Mouse (Mus musculus) heart, embryonic 12.5 days (tissue): Measurements from ENCODE around the gene Txnrd1. TPM values are rescaled to one million over a fixed set of nuclear protein-coding genes. Genes with fewer than 3 reads are reported as not detected.

Experiments
- ATAC-seq: fragments of 200-750 bp; cut with Nextera tagmentation; 2 replicates; pipeline ENCODE4 v1.8.0; 2017; ENCODE audit warnings: moderate TSS enrichment, moderate library complexity; ENCODE audit not compliant: insufficient number of reproducible peaks, low FRiP score
- H3K27ac ChIP-seq: fragments of 300-500 bp; sonication (generic); 2 replicates; pipeline ENCODE4 v1.5.1; 2016; ENCODE audit warnings: mild to moderate bottlenecking, moderate library complexity; ENCODE audit not compliant: poor library complexity, severe bottlenecking
- H3K27me3 ChIP-seq: fragments of 300-500 bp; sonication (generic); replicated peaks from 2 replicates; pipeline ENCODE4 v1.6.1; 2016; ENCODE audit warnings: mild to moderate bottlenecking, moderate library complexity
- H3K36me3 ChIP-seq: fragments of 300-500 bp; sonication (generic); 2 replicates; pipeline ENCODE4 v1.6.1; 2016; ENCODE audit warnings: mild to moderate bottlenecking, moderate library complexity
- H3K4me1 ChIP-seq: fragments of 300-500 bp; sonication (generic); replicated peaks from 2 replicates; pipeline ENCODE4 v1.6.1; 2016; ENCODE audit warnings: mild to moderate bottlenecking
- H3K4me2 ChIP-seq: fragments of 300-500 bp; sonication (generic); 2 replicates; pipeline ENCODE4 v1.6.1; 2016; ENCODE audit warnings: mild to moderate bottlenecking, moderate library complexity
- H3K4me3 ChIP-seq: fragments of 300-500 bp; sonication (generic); 2 replicates; pipeline ENCODE4 v1.5.1; 2016; ENCODE audit warnings: mild to moderate bottlenecking
- H3K9ac ChIP-seq: fragments of 300-500 bp; sonication (generic); 2 replicates; pipeline ENCODE4 v1.6.1; 2016; ENCODE audit warnings: mild to moderate bottlenecking, moderate library complexity
- H3K9me3 ChIP-seq: fragments of 300-500 bp; sonication (generic); replicated peaks from 2 replicates; pipeline ENCODE4 v1.6.1; 2016; ENCODE audit warnings: mild to moderate bottlenecking, moderate library complexity
- WGBS: fragments of 180-500 bp; shearing (Covaris S2); methylation state at CpG from one replicate; pipeline ENCODE4 v1.1.7; 2016; 5-methylcytosine and 5-hydroxymethylcytosine counted together
- polyA plus RNA-seq: library from polyadenylated mRNA; unstranded; fragments of >200 nt; fragmentation: Nextera tagmentation; extraction: Ambion mirVana; gene quantifications from 2 replicates; pipeline ENCODE4 v1.2.1, GENCODE M21; 2016

Txnrd1 gene
- polyA plus RNA-seq = 90.9 and 92.6 TPM in 2 replicates

GRCm38 (mm10) chr10:82833926-82834325, at the start of gene Txnrd1:
Gene Txnrd1, plus strand, starts transcription at chr10:82833951.
- H3K36me3 ChIP-seq = no peaks in the 10 kb centered on the region
- no peak within 1 kb of the TSS for H3K4me2 ChIP-seq
- 57% methylated on average over 9 of the region's 9 CpGs for WGBS
- no peak within 1 kb of the TSS for H3K4me3 ChIP-seq
- H3K9ac ChIP-seq = no peak within 1 kb of the TSS
- H3K27me3 ChIP-seq = no peaks in the 10 kb centered on the region
- H3K9me3 ChIP-seq = no peaks in the 10 kb centered on the region
- no peak for ATAC-seq
- no peaks in the 10 kb centered on the region for H3K4me1 ChIP-seq
- no peak within 1 kb of the TSS for H3K27ac ChIP-seq

GRCm38 (mm10) chr10:82789181-82789580, 44.6 kb upstream of the Txnrd1 start:
- Histone ChIP-seq H3K4me1 (no peaks in the 10 kb centered on the region), H3K9ac (no peak overlapping the region), H3K4me3 (no peak overlapping the region), H3K9me3 (0 out of 2 replicates have a peak, but pooled peaks cover 2% of the 10 kb centered on the region), H3K27me3 (no peaks in the 10 kb centered on the region), H3K4me2 (no peak overlapping the region), H3K27ac (no peak overlapping the region), H3K36me3 (no peaks in the 10 kb centered on the region)
- no peak for ATAC-seq

GRCm38 (mm10) chr10:82790504-82790903, 43.2 kb upstream of the Txnrd1 start:
- no peak overlapping the region for H3K4me2 ChIP-seq
- H3K9me3 ChIP-seq = 0 out of 2 replicates have a peak, but pooled peaks cover 2% of the 10 kb centered on the region
- no peak overlapping the region for H3K9ac ChIP-seq
- no peaks in the 10 kb centered on the region for H3K36me3 ChIP-seq
- 85% methylated on average over 5 of the region's 5 CpGs for WGBS
- no peak overlapping the region for H3K4me3 ChIP-seq
- H3K27me3 ChIP-seq = no peaks in the 10 kb centered on the region
- no peak for ATAC-seq
- no peak overlapping the region for H3K27ac ChIP-seq
- H3K4me1 ChIP-seq = peaks cover 9% of the 10 kb centered on the region

- Histone ChIP-seq H3K27ac (no peak overlapping the region), H3K4me1 (peaks cover 17% of the 10 kb centered on the region), H3K4me3 (no peak overlapping the region), H3K4me2 (no peak overlapping the region), H3K9me3 (0 out of 2 replicates have a peak, but pooled peaks cover 2% of the 10 kb centered on the region), H3K9ac (no peak overlapping the region), H3K36me3 (no peaks in the 10 kb centered on the region), H3K27me3 (no peaks in the 10 kb centered on the region)
- ATAC-seq = no peak
- WGBS = 94% methylated on average over 3 of the region's 3 CpGs
Measured at GRCm38 (mm10) chr10:82791713-82792112, 42.0 kb upstream of the Txnrd1 start.

- H3K36me3 ChIP-seq = no peaks in the 10 kb centered on the region
- no peak overlapping the region for H3K4me3 ChIP-seq
- 0 out of 2 replicates have a peak, but pooled peaks cover 2% of the 10 kb centered on the region for H3K9me3 ChIP-seq
- H3K9ac ChIP-seq = no peak overlapping the region
- peaks cover 19% of the 10 kb centered on the region for H3K4me1 ChIP-seq
- H3K4me2 ChIP-seq = no peak overlapping the region
- no peak overlapping the region for H3K27ac ChIP-seq
- H3K27me3 ChIP-seq = no peaks in the 10 kb centered on the region
- ATAC-seq = no peak
- 62% methylated on average over 2 of the region's 2 CpGs for WGBS
Measured at GRCm38 (mm10) chr10:82792311-82792710, 41.4 kb upstream of the Txnrd1 start.

- Histone ChIP-seq H3K4me2 (peak overlapping the region; percentile 59), H3K36me3 (no peaks in the 10 kb centered on the region), H3K9me3 (0 out of 2 replicates have a peak, but pooled peaks cover 2% of the 10 kb centered on the region), H3K9ac (peak overlapping the region; percentile 0; the same call in 1 of the 2 replicates), H3K4me1 (peaks cover 24% of the 10 kb centered on the region), H3K27me3 (no peaks in the 10 kb centered on the region), H3K27ac (0 out of 2 replicates have a peak overlapping the region, but pooled peaks have one; percentile 25), H3K4me3 (peak overlapping the region; percentile 17; the same call in 1 of the 2 replicates)
- peak; percentile 73 for ATAC-seq
- 19% methylated on average over 15 of the region's 15 CpGs for WGBS
Measured at GRCm38 (mm10) chr10:82795071-82795731, 38.5 kb upstream of the Txnrd1 start.

GRCm38 (mm10) chr10:82795767-82796166, 38.0 kb upstream of the Txnrd1 start:
- H3K27ac ChIP-seq = no peak overlapping the region
- no peak overlapping the region for H3K9ac ChIP-seq

GRCm38 (mm10) chr10:82796471-82797118, 37.2 kb upstream of the Txnrd1 start:
- no peak for ATAC-seq
- 43% methylated on average over 12 of the region's 12 CpGs for WGBS

More at GRCm38 (mm10) chr10:82795767-82796166, 38.0 kb upstream of the Txnrd1 start:
- Histone ChIP-seq H3K27me3 (no peaks in the 10 kb centered on the region), H3K4me1 (peaks cover 24% of the 10 kb centered on the region), H3K4me2 (peak overlapping the region; percentile 59), H3K4me3 (peak overlapping the region; percentile 17; the same call in 1 of the 2 replicates), H3K36me3 (no peaks in the 10 kb centered on the region), H3K9me3 (0 out of 2 replicates have a peak, but pooled peaks cover 2% of the 10 kb centered on the region)
- no peak for ATAC-seq
- 36% methylated on average over 8 of the region's 8 CpGs for WGBS

GRCm38 (mm10) chr10:82797119-82797491, 36.6 kb upstream of the Txnrd1 start:
- H3K9ac ChIP-seq = no peak overlapping the region
- H3K9me3 ChIP-seq = no peaks in the 10 kb centered on the region
- no peak for ATAC-seq
- H3K27ac ChIP-seq = peak overlapping the region; percentile 28; the same call in 1 of the 2 replicates
- no peak overlapping the region for H3K4me3 ChIP-seq
- H3K4me2 ChIP-seq = no peak overlapping the region
- H3K27me3 ChIP-seq = no peaks in the 10 kb centered on the region
- H3K36me3 ChIP-seq = no peaks in the 10 kb centered on the region
- peaks cover 24% of the 10 kb centered on the region for H3K4me1 ChIP-seq
- WGBS = 80% methylated on average over 4 of the region's 4 CpGs

More at GRCm38 (mm10) chr10:82796471-82797118, 37.2 kb upstream of the Txnrd1 start:
- H3K27ac ChIP-seq = peak overlapping the region; percentile 28; the same call in 1 of the 2 replicates
- H3K4me3 ChIP-seq = no peak overlapping the region
- no peaks in the 10 kb centered on the region for H3K36me3 ChIP-seq
- H3K4me1 ChIP-seq = peaks cover 24% of the 10 kb centered on the region
- H3K4me2 ChIP-seq = no peak overlapping the region
- no peaks in the 10 kb centered on the region for H3K27me3 ChIP-seq
- 0 out of 2 replicates have a peak, but pooled peaks cover 2% of the 10 kb centered on the region for H3K9me3 ChIP-seq
- no peak overlapping the region for H3K9ac ChIP-seq

- no peak for ATAC-seq
- H3K4me3 ChIP-seq = no peak overlapping the region
- H3K27ac ChIP-seq = no peak overlapping the region
- H3K4me1 ChIP-seq = peaks cover 24% of the 10 kb centered on the region
- no peaks in the 10 kb centered on the region for H3K36me3 ChIP-seq
- H3K27me3 ChIP-seq = no peaks in the 10 kb centered on the region
- no peaks in the 10 kb centered on the region for H3K9me3 ChIP-seq
- no peak overlapping the region for H3K9ac ChIP-seq
- WGBS = 38% methylated on average over 11 of the region's 11 CpGs
- no peak overlapping the region for H3K4me2 ChIP-seq
Measured at GRCm38 (mm10) chr10:82798312-82798933, 35.3 kb upstream of the Txnrd1 start.

- Histone ChIP-seq H3K9ac (no peak overlapping the region), H3K9me3 (no peaks in the 10 kb centered on the region), H3K4me1 (peaks cover 19% of the 10 kb centered on the region), H3K36me3 (no peaks in the 10 kb centered on the region), H3K4me3 (no peak overlapping the region), H3K27me3 (no peaks in the 10 kb centered on the region), H3K4me2 (no peak overlapping the region), H3K27ac (no peak overlapping the region)
- WGBS = 81% methylated on average over 5 of the region's 5 CpGs
- ATAC-seq = no peak
Measured at GRCm38 (mm10) chr10:82800094-82800493, 33.7 kb upstream of the Txnrd1 start.
